In genomic region chr11:115692800-115693199, GRCm38 (mm10) we compare ENCODE assay signal across 9 mouse cellular contexts. TPM values are rescaled to one million over a fixed set of nuclear protein-coding genes. Genes with fewer than 3 reads are reported as not detected.
A peak's percentile ranks its signal among the peaks of the same experiment; 100 is the strongest.
DNase-seq lines count a peak whose midpoint lies in the region; ATAC-seq and TF ChIP-seq lines count a peak whose summit lies in the region.
"Had no signal": no experiment of that assay in that cellular context is flagged by ENCODE, and none has a peak within 500 bp of the region (broad histone marks: within the 10 kb centered on the region; RNA-seq: fewer than 3 reads in every experiment).

No protein-coding gene starts in this region.

- H3K9me3 ChIP-seq in midbrain, embryonic 13.5 days: no peaks in the 10 kb centered on the region

- TF ChIP-seq CTCF in gastrocnemius, adult 2 months (IDR thresholded peaks at IDR 0.05): no peak

- ATAC-seq in frontal cortex, adult (ENCODE audit: low TSS enrichment): no peak
- no peak for ATAC-seq in midbrain, embryonic 13.5 days
- ATAC-seq in erythroid progenitor cell, adult 5-6 weeks (replicated peaks; ENCODE audit: low FRiP score, poor library complexity, severe bottlenecking): no peak

- no peak overlapping the region for H3K4me2 ChIP-seq in midbrain, embryonic 13.5 days (replicated peaks)

- intact Hi-C loops in gastrocnemius, adult 2 months (cut with DNase I): no loop called here

- H3K4me3 ChIP-seq in gastrocnemius, adult 2 months: peak overlapping the region; percentile 42
- H3K4me3 ChIP-seq in macrophage (ENCODE audit: inconsistent target): no peak overlapping the region
- no peak overlapping the region for H3K4me3 ChIP-seq in midbrain, embryonic 13.5 days (replicated peaks)

- H3K27me3 ChIP-seq in midbrain, embryonic 13.5 days: no peaks in the 10 kb centered on the region

- H3K79me2 ChIP-seq in macrophage (ENCODE audit: inconsistent target): peaks cover 94% of the 10 kb centered on the region

- no peak overlapping the region for H3K9ac ChIP-seq in midbrain, embryonic 13.5 days (replicated peaks)

- H3K4me1 ChIP-seq in midbrain, embryonic 13.5 days (replicated peaks): peaks cover 23% of the 10 kb centered on the region

- H3K27ac ChIP-seq in gastrocnemius, adult 2 months: peak overlapping the region; percentile 89
- H3K27ac ChIP-seq in macrophage: peak overlapping the region; percentile 99
- no peak overlapping the region for H3K27ac ChIP-seq in midbrain, embryonic 13.5 days

- WGBS in macrophage (ENCODE audit: missing documents): 2% methylated on average over 5 of the region's 5 CpGs
- WGBS in midbrain, embryonic 13.5 days: 82% methylated on average over 5 of the region's 5 CpGs

- peaks cover 17% of the 10 kb centered on the region for H3K36me3 ChIP-seq in macrophage (ENCODE audit: inconsistent target)
- H3K36me3 ChIP-seq in midbrain, embryonic 13.5 days: peaks cover 16% of the 10 kb centered on the region

- DNase-seq in gastrocnemius, adult 2 months: peak; percentile 56
- no peak for DNase-seq in gastrocnemius, postnatal 10 days
- peak; percentile 52 for DNase-seq in MEL-GATA-1-ER (ENCODE audit: extremely low read depth, low read depth)
- peak; percentile 60 for DNase-seq in induced T-regulatory cell, adult 2 months (ENCODE audit: low read depth)
- DNase-seq: cerebellum, adult 9-10 months had no signal

RNA-seq across cellular contexts. Expression of gene Grb2, which starts 15.6 kb away (rescaled TPM):
- total RNA-seq in gastrocnemius, adult 2 months (2021): 10 to 100 TPM; 60.3 to 74.7 TPM
- 10 to 100 TPM; 93.7 to 95.9 TPM for total RNA-seq in gastrocnemius, postnatal 10 days (2021)
- total RNA-seq in macrophage (2018; cell fraction: chromatin; rRNA removed): 100 to 1,000 TPM in 21 of 26 experiments, 10 to 100 TPM in 5; 37.2 to 266 (median 136) TPM
- 100 to 1,000 TPM; 294 to 727 (median 469) TPM for total RNA-seq in macrophage (2018; cell fraction: cytosol; rRNA removed)
- 100 to 1,000 TPM in 25 of 26 experiments, 10 to 100 TPM in 1; 87.0 to 291 (median 183) TPM for total RNA-seq in macrophage (2018; cell fraction: nucleus; rRNA removed)
- 265 to 522 TPM (median 418 TPM) in 3 replicates for polyA plus RNA-seq in macrophage (2018)
- 165 and 176 TPM in 2 replicates for polyA plus RNA-seq in midbrain, embryonic 13.5 days (2015; fragmentation: Nextera tagmentation; extraction: Ambion mirVana)
- 36.8 and 49.5 TPM in 2 replicates for total RNA-seq in erythroid progenitor cell, adult 5-6 weeks (2015; ENCODE audit: low replicate concordance)
- 10.1 and 29.1 TPM in 2 replicates for total RNA-seq in erythroid progenitor cell, adult 5-6 weeks (2017; ENCODE audit: low replicate concordance)
